5 mouse cellular contexts compared by ENCODE assay signal in genomic region chrX:170011529-170011879, GRCm38 (mm10). TPM values are rescaled to one million over a fixed set of nuclear protein-coding genes. Genes with fewer than 3 reads are reported as not detected.
DNase-seq lines count a peak whose midpoint lies in the region; TF ChIP-seq lines count a peak whose summit lies in the region.
"Not testable (repeated sequence)": the region's sequence is repeated elsewhere in the genome, so short reads cannot be mapped to it uniquely, and the experiment has no call there.

No protein-coding gene starts in this region.

- not testable (repeated sequence) for TF ChIP-seq CTCF in ES-Bruce4 (IDR thresholded peaks at IDR 0.05; ENCODE audit: low read depth, low read length); MEL (IDR thresholded peaks at IDR 0.05 in 2 of 3, conservative IDR thresholded peaks at IDR 0.05 in 1 of 3; ENCODE audit: control insufficient read depth in 1 of 3, insufficient read depth in 1 of 3, low read depth in 2 of 3, low read length in 3 of 3, poor library complexity in 1 of 3, severe bottlenecking in 1 of 3)

- peaks cover 26% of the 10 kb centered on the region for H3K9me3 ChIP-seq in ES-Bruce4 (replicated peaks; ENCODE audit: control insufficient read depth, insufficient read depth, low read length, poor library complexity, severe bottlenecking)
- not testable (repeated sequence) for H3K9me3 ChIP-seq in MEL (replicated peaks; ENCODE audit: insufficient read depth, low read length)

- peaks cover 33% of the 10 kb centered on the region for H3K36me3 ChIP-seq in ES-Bruce4 (ENCODE audit: control insufficient read depth, insufficient read depth, low read length, poor library complexity, severe bottlenecking)
- not testable (repeated sequence) for H3K36me3 ChIP-seq in MEL (ENCODE audit: control insufficient read depth in 1 of 2, insufficient read depth in 2 of 2, low read length in 2 of 2)

- H3K27me3 ChIP-seq in ES-Bruce4 (ENCODE audit: control insufficient read depth, insufficient read depth, low read length, poor library complexity, severe bottlenecking); MEL (ENCODE audit: control insufficient read depth in 1 of 2, insufficient read depth in 2 of 2, low read length in 2 of 2): not testable (repeated sequence)

- peaks cover 14% of the 10 kb centered on the region for H3K79me2 ChIP-seq in MEL (ENCODE audit: control insufficient read depth, insufficient read depth, low read length, poor library complexity)

- TF ChIP-seq RAD21 in MEL (IDR thresholded peaks at IDR 0.05; ENCODE audit: low read depth, low read length), result not testable (repeated sequence)

- H3K4me1 ChIP-seq in ES-Bruce4 (ENCODE audit: control insufficient read depth, insufficient read depth, low read length); MEL (ENCODE audit: control insufficient read depth in 1 of 2, insufficient read depth in 2 of 2, low read length in 2 of 2): not testable (repeated sequence)

- H3K27ac ChIP-seq in ES-Bruce4 (ENCODE audit: insufficient read depth, low read length), result peak overlapping the region; percentile 19; the same call in 1 of the 2 replicates
- not testable (repeated sequence) for H3K27ac ChIP-seq in MEL (ENCODE audit: control insufficient read depth, low read depth, low read length)

- TF ChIP-seq EP300 in ES-Bruce4 (IDR thresholded peaks at IDR 0.05; ENCODE audit: insufficient read depth, low read depth, low read length); MEL (IDR thresholded peaks at IDR 0.05; ENCODE audit: low read depth in 1 of 2, low read length in 2 of 2): not testable (repeated sequence)

- not testable (repeated sequence) for TF ChIP-seq POLR2A in ES-Bruce4 (IDR thresholded peaks at IDR 0.05; ENCODE audit: insufficient read depth, low read length); MEL (IDR thresholded peaks at IDR 0.05; ENCODE audit: control insufficient read depth in 1 of 2, insufficient read depth in 1 of 2, low read depth in 1 of 2, low read length in 2 of 2, poor library complexity in 1 of 2)

- not testable (repeated sequence) for DNase-seq in MEL (ENCODE audit: low read depth, low spot score)
- peak; percentile 64 for DNase-seq in cerebellum, adult 9-11 months
- DNase-seq in layer of hippocampus, adult 11-12 months (ENCODE audit: low spot score), result peak; percentile 22
- peak; percentile 52 for DNase-seq in ovary, adult 18-20 months (ENCODE audit: low spot score)

- peak overlapping the region; percentile 52; the same call in 1 of the 2 replicates for H3K9ac ChIP-seq in ES-Bruce4 (ENCODE audit: low read depth, poor library complexity, severe bottlenecking)
- H3K9ac ChIP-seq in MEL (ENCODE audit: control insufficient read depth, low read depth, low read length, poor library complexity, severe bottlenecking), result peak overlapping the region; percentile 52

- peak overlapping the region; percentile 40 for H3K4me3 ChIP-seq in ES-Bruce4 (ENCODE audit: low read depth, low read length)
- peak overlapping the region; percentile 3 to 43; a peak in 2 of 4 replicates for H3K4me3 ChIP-seq in MEL (ENCODE audit: control insufficient read depth in 1 of 2, insufficient read depth in 1 of 2, low read depth in 2 of 2, low read length in 2 of 2)

RNA-seq across cellular contexts. Expression of gene Gm21887, which starts 2.0 kb away (rescaled TPM):
- polyA plus RNA-seq in ES-Bruce4 (2011; ENCODE audit: insufficient read depth, insufficient read length, low read depth, missing spikeins), result 1,061 and 1,174 TPM in 2 replicates
- total RNA-seq in MEL (2012; rRNA removed), result 2.5 and 4.7 TPM in 2 replicates
- 10 to 100 TPM in 1 of 2 experiments, not detected in 1; 88.8 TPM for polyA plus RNA-seq in MEL (2012; ENCODE audit: insufficient read depth in 1 of 2, insufficient read length in 2 of 2, low read depth in 1 of 2, low replicate concordance in 2 of 2, missing spikeins in 1 of 2)
